Mouse (Mus musculus): ENCODE data around the gene Dhcr24. TPM values are rescaled to one million over a fixed set of nuclear protein-coding genes. Genes with fewer than 3 reads are reported as not detected.

The Dhcr24 gene
- polyA plus RNA-seq, 1 experiment = 205 TPM

GRCm38 (mm10) chr4:106600770-106601169 lies 39.9 kb downstream of the Dhcr24 start:
- no peaks in the 10 kb centered on the region for H3K27me3 ChIP-seq (ENCODE audit: control insufficient read depth, insufficient read depth, low read length)
- 53% methylated on average over 4 of the region's 4 CpGs for WGBS
- H3K27ac ChIP-seq (ENCODE audit: insufficient read depth, low read depth, low read length) = no peak overlapping the region
- H3K4me3 ChIP-seq (ENCODE audit: low read depth, low read length) = no peak overlapping the region
- no peak for TF ChIP-seq POLR2A (IDR thresholded peaks at IDR 0.05; ENCODE audit: low read depth, low read length)
- TF ChIP-seq CTCF (IDR thresholded peaks at IDR 0.05; ENCODE audit: extremely low read depth, insufficient read length, insufficient replicate concordance, low read depth, low read length) = no peak
- H3K36me3 ChIP-seq (ENCODE audit: control insufficient read depth, insufficient read depth, low read length) = no peaks in the 10 kb centered on the region
- no peaks in the 10 kb centered on the region for H3K4me1 ChIP-seq (ENCODE audit: control insufficient read depth, insufficient read depth, insufficient read length, low read length)

- TF ChIP-seq POLR2A (IDR thresholded peaks at IDR 0.05; ENCODE audit: low read depth, low read length) (no peak), CTCF (IDR thresholded peaks at IDR 0.05; ENCODE audit: extremely low read depth, insufficient read length, insufficient replicate concordance, low read depth, low read length) (no peak)
- Histone ChIP-seq H3K36me3 (ENCODE audit: control insufficient read depth, insufficient read depth, low read length) (no peaks in the 10 kb centered on the region), H3K4me3 (ENCODE audit: low read depth, low read length) (no peak overlapping the region), H3K27me3 (ENCODE audit: control insufficient read depth, insufficient read depth, low read length) (no peaks in the 10 kb centered on the region), H3K4me1 (ENCODE audit: control insufficient read depth, insufficient read depth, insufficient read length, low read length) (peaks cover 3% of the 10 kb centered on the region; the same call in 1 of the 2 replicates), H3K27ac (ENCODE audit: insufficient read depth, low read depth, low read length) (no peak overlapping the region)
- WGBS = 51% methylated on average over 18 of the region's 18 CpGs
These were observed 46.1 kb downstream of the Dhcr24 start for GRCm38 (mm10) chr4:106606639-106607554.

GRCm38 (mm10) chr4:106607905-106608304 lies 47.1 kb downstream of the Dhcr24 start:
- Histone ChIP-seq H3K4me1 (ENCODE audit: control insufficient read depth, insufficient read depth, insufficient read length, low read length) (peaks cover 3% of the 10 kb centered on the region; the same call in 1 of the 2 replicates), H3K27me3 (ENCODE audit: control insufficient read depth, insufficient read depth, low read length) (no peaks in the 10 kb centered on the region), H3K4me3 (ENCODE audit: low read depth, low read length) (no peak overlapping the region), H3K27ac (ENCODE audit: insufficient read depth, low read depth, low read length) (no peak overlapping the region), H3K36me3 (ENCODE audit: control insufficient read depth, insufficient read depth, low read length) (no peaks in the 10 kb centered on the region)
- no peak for TF ChIP-seq POLR2A (IDR thresholded peaks at IDR 0.05; ENCODE audit: low read depth, low read length)
- 58% methylated on average over 1 of the region's 1 CpGs for WGBS

GRCm38 (mm10) chr4:106613105-106613504 lies 52.3 kb downstream of the Dhcr24 start:
- Histone ChIP-seq H3K27me3 (ENCODE audit: control insufficient read depth, insufficient read depth, low read length) (no peaks in the 10 kb centered on the region), H3K36me3 (ENCODE audit: control insufficient read depth, insufficient read depth, low read length) (no peaks in the 10 kb centered on the region), H3K27ac (ENCODE audit: insufficient read depth, low read depth, low read length) (no peak overlapping the region), H3K4me3 (ENCODE audit: low read depth, low read length) (no peak overlapping the region), H3K4me1 (ENCODE audit: control insufficient read depth, insufficient read depth, insufficient read length, low read length) (peaks cover 12% of the 10 kb centered on the region)
- 78% methylated on average over 8 of the region's 8 CpGs for WGBS
- no peak for TF ChIP-seq CTCF (IDR thresholded peaks at IDR 0.05; ENCODE audit: extremely low read depth, insufficient read length, insufficient replicate concordance, low read depth, low read length)
- TF ChIP-seq POLR2A (IDR thresholded peaks at IDR 0.05; ENCODE audit: low read depth, low read length) = no peak

GRCm38 (mm10) chr4:106613560-106613959 lies 52.7 kb downstream of the Dhcr24 start:
- no peak overlapping the region for H3K27ac ChIP-seq (ENCODE audit: insufficient read depth, low read depth, low read length)
- TF ChIP-seq CTCF (IDR thresholded peaks at IDR 0.05; ENCODE audit: extremely low read depth, insufficient read length, insufficient replicate concordance, low read depth, low read length) = no peak
- no peaks in the 10 kb centered on the region for H3K27me3 ChIP-seq (ENCODE audit: control insufficient read depth, insufficient read depth, low read length)
- no peaks in the 10 kb centered on the region for H3K36me3 ChIP-seq (ENCODE audit: control insufficient read depth, insufficient read depth, low read length)
- H3K4me1 ChIP-seq (ENCODE audit: control insufficient read depth, insufficient read depth, insufficient read length, low read length) = peaks cover 12% of the 10 kb centered on the region
- WGBS = 51% methylated on average over 3 of the region's 3 CpGs
- no peak overlapping the region for H3K4me3 ChIP-seq (ENCODE audit: low read depth, low read length)

GRCm38 (mm10) chr4:106614180-106614797 lies 53.5 kb downstream of the Dhcr24 start:
- peak; percentile 88; the same call in 1 of the 2 replicates for TF ChIP-seq CTCF (IDR thresholded peaks at IDR 0.05; ENCODE audit: extremely low read depth, insufficient read length, insufficient replicate concordance, low read depth, low read length)
- TF ChIP-seq POLR2A (IDR thresholded peaks at IDR 0.05; ENCODE audit: low read depth, low read length) = no peak
- Histone ChIP-seq H3K27ac (ENCODE audit: insufficient read depth, low read depth, low read length) (no peak overlapping the region), H3K36me3 (ENCODE audit: control insufficient read depth, insufficient read depth, low read length) (no peaks in the 10 kb centered on the region), H3K4me1 (ENCODE audit: control insufficient read depth, insufficient read depth, insufficient read length, low read length) (peaks cover 17% of the 10 kb centered on the region), H3K27me3 (ENCODE audit: control insufficient read depth, insufficient read depth, low read length) (no peaks in the 10 kb centered on the region), H3K4me3 (ENCODE audit: low read depth, low read length) (no peak overlapping the region)
- 54% methylated on average over 7 of the region's 7 CpGs for WGBS

- WGBS = 80% methylated on average over 9 of the region's 9 CpGs
These were observed 54.0 kb downstream of the Dhcr24 start for GRCm38 (mm10) chr4:106614881-106615280.

More at GRCm38 (mm10) chr4:106614881-106615280, 54.0 kb downstream of the Dhcr24 start:
- H3K4me3 ChIP-seq (ENCODE audit: low read depth, low read length) = no peak overlapping the region
- H3K36me3 ChIP-seq (ENCODE audit: control insufficient read depth, insufficient read depth, low read length) = no peaks in the 10 kb centered on the region
- H3K27ac ChIP-seq (ENCODE audit: insufficient read depth, low read depth, low read length) = no peak overlapping the region
- TF ChIP-seq POLR2A (IDR thresholded peaks at IDR 0.05; ENCODE audit: low read depth, low read length) = no peak
- no peak for TF ChIP-seq CTCF (IDR thresholded peaks at IDR 0.05; ENCODE audit: extremely low read depth, insufficient read length, insufficient replicate concordance, low read depth, low read length)
- no peaks in the 10 kb centered on the region for H3K27me3 ChIP-seq (ENCODE audit: control insufficient read depth, insufficient read depth, low read length)
- H3K4me1 ChIP-seq (ENCODE audit: control insufficient read depth, insufficient read depth, insufficient read length, low read length) = peaks cover 17% of the 10 kb centered on the region

Measured in small intestine, adult 2 months (tissue).